Mouse (Mus musculus) heart, postnatal 4 days (tissue): ENCODE data around the gene Wdtc1. TPM values are rescaled to one million over a fixed set of nuclear protein-coding genes. Genes with fewer than 3 reads are reported as not detected.
A peak's percentile ranks its signal among the peaks of the same experiment; 100 is the strongest.

Experiments
- DNase-seq: peaks from one replicate; pipeline ENCODE4 v3.0.0; 2021
- total RNA-seq, 2 experiments: library from RNA; stranded (reverse); gene quantifications; 2 replicates each; pipeline ENCODE4 v1.2.3; 2021

Wdtc1 gene
- total RNA-seq, 2 experiments from 2014 or later: 46.9 to 47.9 TPM

DNA sequence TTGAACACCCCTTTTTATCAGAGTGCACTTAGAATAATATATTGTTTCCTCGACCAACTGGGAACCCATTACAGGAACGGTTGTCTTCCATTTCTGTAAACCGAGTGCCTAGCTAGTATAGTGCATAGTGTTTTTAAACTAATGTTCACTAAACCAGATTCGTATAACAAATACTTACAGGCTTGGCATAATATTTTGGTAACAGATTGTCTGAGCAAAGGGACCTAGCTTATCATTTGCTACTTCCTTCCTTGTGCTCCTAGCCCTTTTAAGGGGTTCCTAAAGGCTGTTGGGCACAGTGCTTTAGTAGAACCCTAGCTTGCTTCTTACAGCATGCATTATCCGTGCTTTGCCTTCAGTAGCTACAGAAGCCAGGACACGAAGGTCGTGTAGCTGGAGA lies 71.8 kb downstream of the Wdtc1 start:
- DNase-seq: no peak

- no peak for DNase-seq
These were observed 74.8 kb downstream of the Wdtc1 start for GRCm38 (mm10) chr4:133278482-133278881.

- DNase-seq: no peak
These were observed 75.2 kb downstream of the Wdtc1 start for GRCm38 (mm10) chr4:133278067-133278466.

GRCm38 (mm10) chr4:133277104-133278026 lies 75.9 kb downstream of the Wdtc1 start, which contains the start of gene Tmem222:
Gene Tmem222, minus strand, starts transcription at chr4:133277792.
- DNase-seq: peak; percentile 97

- DNase-seq: no peak
These were observed 82.4 kb downstream of the Wdtc1 start for GRCm38 (mm10) chr4:133270929-133271328.

GRCm38 (mm10) chr4:133269596-133269995 lies 83.7 kb downstream of the Wdtc1 start:
- DNase-seq: peak; percentile 44

- no peak for DNase-seq
These were observed 84.3 kb downstream of the Wdtc1 start for GRCm38 (mm10) chr4:133268931-133269330.

GRCm38 (mm10) chr4:133266248-133266880 lies 86.9 kb downstream of the Wdtc1 start:
- no peak for DNase-seq

GRCm38 (mm10) chr4:133265759-133266158 lies 87.5 kb downstream of the Wdtc1 start:
- DNase-seq: no peak

DNA sequence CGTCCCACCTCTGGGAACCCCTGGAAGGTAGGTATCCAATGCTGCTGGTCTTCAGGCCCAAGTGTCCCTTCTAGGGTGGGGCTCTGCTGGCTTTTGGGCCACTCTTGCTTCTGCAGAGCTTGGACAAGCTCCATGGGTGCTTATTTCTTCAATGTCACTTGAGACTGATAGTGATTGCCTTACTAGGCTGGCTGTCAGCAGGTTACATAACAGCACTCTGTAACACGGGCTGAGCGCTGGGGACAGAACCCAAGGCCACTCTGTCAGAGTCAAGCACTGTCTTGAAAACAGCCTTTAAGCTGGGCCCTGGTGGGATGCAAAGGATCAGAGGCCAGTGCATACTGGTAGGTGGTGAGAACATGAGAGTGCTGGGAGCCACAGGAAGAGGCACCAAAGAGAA lies 88.0 kb downstream of the Wdtc1 start:
- no peak for DNase-seq

GRCm38 (mm10) chr4:133264559-133264958 lies 88.7 kb downstream of the Wdtc1 start:
- DNase-seq: no peak

- no peak for DNase-seq
These were observed 89.5 kb downstream of the Wdtc1 start for GRCm38 (mm10) chr4:133263756-133264155.

DNA sequence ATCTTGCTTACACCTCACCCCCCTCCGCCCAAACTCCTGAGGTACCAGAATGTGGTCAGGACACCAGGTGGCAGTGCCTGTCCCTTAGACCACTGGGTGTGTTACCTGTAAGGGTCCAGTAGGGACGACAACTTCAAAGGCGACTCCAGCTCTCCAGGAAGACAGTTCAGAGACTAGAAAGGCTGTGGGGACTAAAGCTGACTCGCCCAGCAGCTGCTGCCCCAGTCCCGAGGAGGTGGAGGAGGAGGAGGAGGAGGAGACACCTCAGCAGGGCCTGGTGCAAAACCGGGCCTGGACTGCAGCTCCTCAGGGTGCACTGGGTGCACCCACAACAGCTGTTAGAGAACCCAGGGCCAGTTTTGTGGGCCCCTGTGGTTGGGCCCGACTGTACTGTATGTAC lies 90.4 kb downstream of the Wdtc1 start, which contains the start of gene Sytl1:
Sytl1 (minus strand) TSS at position 232 of the 400 bp plus-strand sequence.
- no peak for DNase-seq

DNA sequence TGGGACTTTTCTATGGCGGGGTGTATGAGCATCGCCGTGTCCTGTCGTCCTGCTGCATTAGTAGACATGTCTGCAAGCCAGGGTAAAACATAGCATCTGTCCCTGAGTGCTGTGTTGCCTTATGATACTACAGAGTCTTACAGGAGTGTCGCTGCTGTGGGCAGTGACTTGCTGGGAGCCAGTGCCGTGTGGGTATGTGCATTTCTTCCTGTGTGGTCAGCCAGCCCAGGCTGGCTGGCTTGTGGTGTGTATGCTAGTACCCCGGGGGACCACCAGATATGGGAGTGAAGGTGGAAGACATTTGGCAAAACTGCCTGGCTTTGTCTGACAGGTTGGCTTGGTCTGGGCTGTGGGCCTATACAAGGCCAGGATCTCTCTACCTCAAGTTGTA lies 90.9 kb downstream of the Wdtc1 start:
- DNase-seq: no peak

DNA sequence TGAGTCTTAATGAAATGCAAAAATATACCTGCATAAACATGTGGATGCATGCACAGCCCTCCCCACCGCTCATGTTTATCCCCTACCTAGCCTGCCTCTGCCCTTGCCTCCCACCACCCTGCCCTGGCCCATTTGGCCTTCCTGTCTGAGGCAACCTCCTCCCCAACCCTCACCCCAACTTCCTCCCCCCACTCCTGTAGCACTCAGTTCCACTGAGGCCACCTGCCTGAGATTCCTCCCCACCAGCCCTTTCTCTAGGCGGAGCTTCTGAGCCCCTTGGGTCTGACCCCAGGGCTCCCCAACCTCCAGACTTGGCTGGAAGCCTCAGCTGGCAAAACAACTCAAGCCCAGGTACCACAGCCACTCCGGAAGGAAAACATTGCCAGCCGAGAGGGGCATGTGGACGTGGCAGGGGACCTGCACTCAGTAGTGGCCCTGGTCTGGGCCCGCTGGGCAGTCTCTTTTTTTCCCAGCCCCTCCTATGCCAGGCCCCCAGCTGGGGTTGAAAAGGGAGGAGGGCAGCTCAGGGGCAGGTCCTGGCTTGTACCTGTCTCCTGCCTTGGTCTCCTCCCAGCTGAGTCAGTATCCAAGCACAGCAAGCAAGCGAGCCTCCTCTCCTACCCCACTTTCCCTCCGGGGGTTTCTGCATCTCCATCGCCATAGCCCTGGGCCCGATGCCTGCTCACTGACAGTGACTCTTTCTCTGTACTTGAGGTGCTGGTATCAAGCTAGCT lies 91.5 kb downstream of the Wdtc1 start:
- DNase-seq: no peak

GRCm38 (mm10) chr4:133257798-133258408 lies 95.4 kb downstream of the Wdtc1 start:
- DNase-seq: no peak

DNA sequence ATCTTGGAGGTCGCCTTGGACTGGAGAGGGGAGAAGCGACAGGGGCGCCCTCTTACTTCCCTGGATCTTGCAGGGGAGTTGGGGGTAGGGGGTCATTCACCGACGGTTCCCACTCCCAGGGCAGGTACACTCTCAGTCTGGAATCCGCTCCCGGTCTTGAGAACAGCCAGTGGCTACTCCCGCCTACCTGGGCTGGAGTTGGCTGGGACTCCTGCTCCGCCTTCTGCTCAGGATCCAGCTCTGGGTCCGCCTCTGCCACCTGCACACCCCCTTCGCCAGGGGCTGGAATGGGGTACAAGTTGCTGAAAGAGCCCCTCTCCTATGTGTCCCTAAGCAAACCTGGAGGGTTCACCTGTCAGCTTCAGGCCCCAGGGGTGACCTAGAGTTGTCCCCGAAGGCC lies 96.1 kb downstream of the Wdtc1 start:
- no peak for DNase-seq

DNA sequence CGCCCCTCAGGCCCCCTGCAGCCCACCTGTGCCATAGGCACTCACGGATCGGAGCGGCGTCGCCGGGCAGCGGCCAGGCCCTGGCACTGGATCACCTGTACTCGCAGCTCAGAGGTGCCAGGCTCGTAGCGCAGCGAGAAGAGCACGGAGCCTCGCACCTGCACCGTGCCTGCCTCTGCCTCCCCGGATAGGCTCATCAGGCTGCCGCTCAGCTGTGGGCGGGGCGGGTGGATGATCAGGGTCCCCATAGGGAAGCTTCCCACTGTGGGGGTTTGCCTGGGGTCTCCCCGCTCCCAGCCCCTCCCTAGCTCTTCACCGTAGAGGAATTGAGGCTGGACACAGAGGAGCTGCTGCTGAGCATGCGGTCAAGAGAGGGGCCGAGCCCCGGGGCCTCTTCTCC lies 96.5 kb downstream of the Wdtc1 start:
- DNase-seq: no peak

DNA sequence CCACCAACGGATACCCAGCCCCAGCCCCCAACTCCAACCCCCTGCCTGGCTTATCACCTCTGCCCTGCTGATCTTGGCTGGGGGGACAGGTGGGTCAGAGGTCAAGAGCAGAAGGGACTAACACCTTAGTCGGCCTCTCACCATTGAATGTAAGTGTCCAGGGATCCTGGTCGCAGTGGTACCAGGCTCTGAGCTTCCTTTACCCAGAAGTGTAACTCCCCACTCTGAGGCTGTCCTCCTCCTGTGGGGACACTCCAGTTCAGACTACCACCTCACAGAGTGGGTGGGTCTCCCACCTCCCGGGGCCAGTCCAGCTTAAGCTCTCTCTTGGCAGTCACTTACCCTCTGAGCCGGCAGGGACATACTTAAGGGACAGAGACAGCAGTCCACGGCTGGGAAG lies 97.9 kb downstream of the Wdtc1 start:
- DNase-seq: no peak

- no peak for DNase-seq
These were observed 99.9 kb downstream of the Wdtc1 start for GRCm38 (mm10) chr4:133253412-133253811.

DNA sequence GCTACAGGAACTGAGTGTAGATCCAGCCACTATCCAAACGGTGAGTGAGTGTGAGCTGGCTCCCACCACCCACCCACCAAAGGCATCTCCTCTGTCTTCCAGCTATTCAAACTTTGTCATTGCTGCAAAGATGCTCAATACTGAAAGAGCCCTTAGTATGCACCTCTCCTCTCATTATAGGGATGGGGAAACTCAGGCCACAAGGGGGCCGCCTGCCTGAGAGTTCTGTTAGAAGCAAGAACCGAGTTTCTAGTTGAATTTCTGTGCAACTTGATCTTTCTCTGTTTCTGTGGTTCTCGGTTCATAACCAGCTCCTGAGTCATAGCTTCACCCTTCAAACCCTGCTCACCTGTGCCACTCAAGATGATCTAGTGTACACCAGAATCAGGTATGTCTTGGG lies 101.2 kb downstream of the Wdtc1 start:
- no peak for DNase-seq

DNA sequence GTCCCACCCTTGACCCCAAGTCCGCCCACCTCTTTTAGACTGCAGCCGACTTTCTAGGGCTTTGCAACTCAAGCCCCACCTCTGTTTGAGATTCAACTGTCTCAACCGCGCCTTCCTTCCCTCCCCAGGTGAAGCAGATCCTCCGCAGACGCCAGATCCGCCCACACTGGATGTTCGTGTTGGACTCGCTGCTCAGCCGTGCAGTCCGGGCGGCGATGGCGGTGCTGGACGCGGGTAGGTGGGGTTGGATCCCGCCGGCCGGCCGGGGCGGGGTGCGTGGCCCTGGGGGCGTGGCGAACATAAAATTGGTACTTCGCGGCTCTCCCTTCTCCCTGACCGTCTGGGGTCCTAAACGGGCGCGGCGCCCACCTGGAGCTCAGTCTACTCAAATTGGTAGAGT lies 102.1 kb downstream of the Wdtc1 start:
- peak; percentile 29 for DNase-seq

GRCm38 (mm10) chr4:133250609-133251008 lies 102.7 kb downstream of the Wdtc1 start:
- DNase-seq: peak; percentile 91
